Mouse (Mus musculus) kidney, embryonic 16.5 days (tissue): ENCODE measurements around the gene Rspo3. TPM values are rescaled to one million over a fixed set of nuclear protein-coding genes. Genes with fewer than 3 reads are reported as not detected.

Experiments
- ATAC-seq: fragments of 200-750 bp; cut with Nextera tagmentation; 2 replicates; pipeline ENCODE4 v1.8.0; 2017; ENCODE audit warnings: moderate TSS enrichment; ENCODE audit not compliant: low FRiP score, low TSS enrichment
- H3K27ac ChIP-seq: fragments of 300-500 bp; sonication (generic); 2 replicates; pipeline ENCODE4 v1.5.1; 2014; ENCODE audit warnings: low read length
- H3K27me3 ChIP-seq: fragments of 300-500 bp; sonication (generic); 2 replicates; pipeline ENCODE4 v1.6.1; 2014; ENCODE audit warnings: low read length, control low read depth, mixed read lengths; ENCODE audit not compliant: insufficient read depth
- H3K36me3 ChIP-seq: fragments of 300-500 bp; sonication (generic); 2 replicates; pipeline ENCODE4 v1.6.1; 2014; ENCODE audit warnings: low read length, control low read depth, mixed read lengths; ENCODE audit not compliant: insufficient read depth
- H3K4me1 ChIP-seq: fragments of 300-500 bp; sonication (generic); 2 replicates; pipeline ENCODE4 v1.6.1; 2014; ENCODE audit warnings: low read length, control low read depth, mixed read lengths; ENCODE audit not compliant: insufficient read depth
- H3K4me2 ChIP-seq: fragments of 300-500 bp; sonication (generic); replicated peaks from 2 replicates; pipeline ENCODE4 v1.6.1; 2014; ENCODE audit warnings: low read depth, low read length
- H3K4me3 ChIP-seq: fragments of 300-500 bp; sonication (generic); 2 replicates; pipeline ENCODE4 v1.5.1; 2014; ENCODE audit warnings: mild to moderate bottlenecking, low read length
- H3K9ac ChIP-seq: fragments of 300-500 bp; sonication (generic); replicated peaks from 2 replicates; pipeline ENCODE4 v1.6.1; 2014; ENCODE audit warnings: low read length
- H3K9me3 ChIP-seq: fragments of 300-500 bp; sonication (generic); 2 replicates; pipeline ENCODE4 v1.6.1; 2016; ENCODE audit warnings: low read length, control low read depth
- WGBS: fragments of 180-500 bp; shearing (Covaris S2); extraction: QIAGEN DNeasy Blood & Tissue Kit; methylation state at CpG from one replicate; pipeline ENCODE4 v1.1.7; 2014; 5-methylcytosine and 5-hydroxymethylcytosine counted together
- polyA plus RNA-seq: library from polyadenylated mRNA; unstranded; fragments of >200 nt; fragmentation: Nextera tagmentation; extraction: Ambion mirVana; gene quantifications from 2 replicates; pipeline ENCODE4 v1.2.1, GENCODE M21; 2015

Rspo3 gene
- polyA plus RNA-seq, 1 experiment from 2014 or later: 7.3 TPM

DNA sequence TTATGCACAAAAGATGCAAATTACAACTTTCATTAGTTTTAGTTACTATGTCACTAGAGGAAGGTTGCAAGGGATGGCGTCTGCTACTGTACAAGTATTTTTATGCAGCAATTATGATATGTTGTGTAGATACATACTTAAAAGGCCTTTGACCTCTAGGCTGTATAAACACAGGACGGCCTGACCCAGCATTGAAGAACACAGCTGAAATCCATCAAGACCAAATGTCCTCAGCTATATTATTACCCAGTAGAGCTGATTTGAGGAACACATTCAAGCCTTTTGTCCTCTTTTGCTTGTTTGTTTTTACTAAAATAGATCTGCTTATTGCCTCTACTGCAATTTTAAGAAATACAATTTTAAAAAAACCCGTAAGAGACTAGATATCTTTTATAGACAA, 75.6 kb downstream of the Rspo3 start:
- Histone ChIP-seq H3K4me2 (no peak overlapping the region), H3K4me1 (no peaks in the 10 kb centered on the region), H3K4me3 (no peak overlapping the region), H3K27ac (no peak overlapping the region), H3K9ac (no peak overlapping the region), H3K9me3 (no peaks in the 10 kb centered on the region), H3K36me3 (no peaks in the 10 kb centered on the region), H3K27me3 (no peaks in the 10 kb centered on the region)
- WGBS: 57% methylated on average over 3 of the region's 3 CpGs
- 0 out of 2 replicates have a peak, but pooled peaks have one; percentile 70 for ATAC-seq

DNA sequence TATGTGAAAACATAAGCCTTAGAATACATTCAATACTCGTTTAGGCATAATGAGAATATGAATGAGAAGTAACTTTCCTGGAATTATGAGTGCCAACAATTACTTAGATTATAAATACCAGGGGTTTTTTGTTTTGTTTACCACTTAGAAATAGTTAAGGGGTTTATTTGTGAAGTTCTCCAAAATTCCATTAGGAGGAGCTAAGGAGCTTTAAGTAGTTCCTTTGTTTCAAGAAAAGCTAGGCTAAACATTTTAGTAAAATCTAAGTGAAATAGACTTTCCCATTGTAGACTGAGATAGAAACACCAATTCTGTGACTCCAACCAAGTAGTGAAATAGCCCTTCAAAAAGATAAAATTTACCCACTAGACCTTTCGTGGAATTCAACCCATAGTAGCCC, 76.0 kb downstream of the Rspo3 start:
- no peak overlapping the region for H3K9ac ChIP-seq
- H3K4me1 ChIP-seq: no peaks in the 10 kb centered on the region
- 69% methylated on average over 2 of the region's 2 CpGs for WGBS
- no peak for ATAC-seq
- H3K27me3 ChIP-seq: no peaks in the 10 kb centered on the region
- no peaks in the 10 kb centered on the region for H3K36me3 ChIP-seq
- H3K27ac ChIP-seq: no peak overlapping the region
- no peak overlapping the region for H3K4me3 ChIP-seq
- no peak overlapping the region for H3K4me2 ChIP-seq
- H3K9me3 ChIP-seq: no peaks in the 10 kb centered on the region

DNA sequence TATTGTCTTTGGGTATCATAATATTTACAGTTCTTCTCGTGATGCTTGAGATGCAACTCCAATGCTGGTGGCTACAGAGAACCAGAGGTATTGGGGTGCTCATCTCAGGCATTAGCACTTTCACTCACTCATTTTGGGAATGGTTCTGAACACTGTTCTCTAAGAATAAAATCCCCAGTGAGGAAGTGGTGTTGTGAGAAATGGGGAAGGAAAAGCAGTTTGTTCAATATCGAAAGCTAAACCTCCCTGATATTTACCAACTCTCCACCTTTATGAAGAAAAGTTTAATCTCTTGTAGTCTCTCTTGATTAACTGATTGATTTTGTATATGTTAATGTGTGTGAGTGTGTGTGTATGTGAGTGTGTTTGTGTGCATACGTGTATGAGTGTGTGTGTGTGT, 90.6 kb downstream of the Rspo3 start:
- Histone ChIP-seq H3K36me3 (no peaks in the 10 kb centered on the region), H3K9me3 (no peaks in the 10 kb centered on the region), H3K4me2 (no peak overlapping the region), H3K27me3 (no peaks in the 10 kb centered on the region), H3K27ac (no peak overlapping the region), H3K4me3 (no peak overlapping the region), H3K9ac (no peak overlapping the region), H3K4me1 (no peaks in the 10 kb centered on the region)
- no peak for ATAC-seq
- WGBS: 76% methylated on average over 3 of the region's 3 CpGs

DNA sequence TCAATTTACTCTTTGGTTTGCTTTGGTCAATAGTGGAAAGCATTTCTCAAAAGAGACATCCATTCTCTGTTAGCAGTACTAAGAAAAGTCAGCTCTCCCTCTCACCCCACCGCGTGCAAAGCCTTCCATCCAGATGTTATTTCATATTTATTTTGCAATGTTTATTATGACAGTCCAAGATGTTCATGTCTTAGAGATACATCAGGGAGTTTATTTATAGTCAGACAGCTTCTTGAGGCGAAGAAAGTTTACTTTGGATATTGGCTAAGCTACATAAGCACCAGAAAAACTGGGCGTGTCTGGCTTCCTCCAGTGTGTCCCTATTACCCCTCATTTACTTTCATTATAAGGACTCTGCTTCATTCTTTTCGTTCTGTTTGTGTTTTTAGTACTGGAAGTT, 94.4 kb downstream of the Rspo3 start:
- Histone ChIP-seq H3K27me3 (no peaks in the 10 kb centered on the region), H3K9ac (no peak overlapping the region), H3K4me2 (no peak overlapping the region), H3K9me3 (no peaks in the 10 kb centered on the region), H3K4me3 (no peak overlapping the region), H3K36me3 (no peaks in the 10 kb centered on the region), H3K27ac (no peak overlapping the region), H3K4me1 (no peaks in the 10 kb centered on the region)
- WGBS: 84% methylated on average over 5 of the region's 5 CpGs
- ATAC-seq: no peak

DNA sequence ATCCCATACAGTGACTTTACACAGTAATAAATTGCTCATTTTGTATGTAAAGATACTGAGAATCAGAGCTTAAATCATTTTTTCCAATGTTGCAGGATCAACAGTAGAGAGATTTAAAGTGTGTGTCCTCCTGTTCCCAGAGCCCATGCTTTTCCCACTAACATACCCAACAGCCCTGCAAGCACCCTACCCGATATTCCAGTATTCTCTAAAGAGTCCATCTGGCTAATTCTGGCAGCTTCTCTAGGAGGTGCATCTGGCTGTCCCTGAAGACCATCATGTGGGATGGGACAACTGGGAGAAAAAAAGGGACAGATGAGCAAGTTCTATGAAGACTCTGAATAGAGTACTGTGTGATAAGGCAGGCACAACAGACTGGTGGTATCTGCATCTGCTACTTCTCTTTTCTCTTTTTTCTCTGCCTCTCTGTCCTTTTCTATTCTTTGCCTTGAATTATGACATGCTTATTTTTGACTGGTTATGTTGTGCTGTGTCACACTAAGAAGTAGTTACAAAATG, 102.7 kb downstream of the Rspo3 start:
- H3K27ac ChIP-seq: no peak overlapping the region
- no peaks in the 10 kb centered on the region for H3K4me1 ChIP-seq
- 89% methylated on average over 1 of the region's 1 CpGs for WGBS
- no peak overlapping the region for H3K4me3 ChIP-seq
- H3K36me3 ChIP-seq: no peaks in the 10 kb centered on the region
- H3K9ac ChIP-seq: no peak overlapping the region
- H3K27me3 ChIP-seq: no peaks in the 10 kb centered on the region
- no peak overlapping the region for H3K4me2 ChIP-seq
- no peak for ATAC-seq
- H3K9me3 ChIP-seq: no peaks in the 10 kb centered on the region

DNA sequence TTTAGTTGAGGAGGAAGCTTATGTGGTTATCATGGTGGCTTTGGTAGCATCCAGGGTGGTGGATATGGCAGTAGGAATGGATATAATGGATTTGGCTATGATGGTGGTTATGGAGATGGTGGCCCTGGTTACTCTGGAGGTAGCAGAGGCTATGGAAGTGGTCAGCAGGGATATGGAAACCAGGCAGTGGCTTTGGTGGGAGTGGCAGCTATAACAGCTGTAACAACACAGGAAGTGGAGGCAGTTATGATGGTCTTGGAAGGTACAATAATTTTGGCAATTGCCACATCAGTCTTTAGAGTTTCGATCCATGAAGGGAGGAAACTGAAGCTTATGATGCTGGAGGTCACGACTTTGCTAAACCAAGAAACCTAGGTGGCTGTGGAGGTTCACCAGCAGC, 109.0 kb downstream of the Rspo3 start:
- H3K4me3 ChIP-seq: no peak overlapping the region
- ATAC-seq: no peak
- no peaks in the 10 kb centered on the region for H3K36me3 ChIP-seq
- no peak overlapping the region for H3K4me2 ChIP-seq
- H3K27ac ChIP-seq: no peak overlapping the region
- no peaks in the 10 kb centered on the region for H3K27me3 ChIP-seq
- 73% methylated on average over 2 of the region's 2 CpGs for WGBS
- no peaks in the 10 kb centered on the region for H3K9me3 ChIP-seq
- H3K4me1 ChIP-seq: no peaks in the 10 kb centered on the region
- no peak overlapping the region for H3K9ac ChIP-seq

DNA sequence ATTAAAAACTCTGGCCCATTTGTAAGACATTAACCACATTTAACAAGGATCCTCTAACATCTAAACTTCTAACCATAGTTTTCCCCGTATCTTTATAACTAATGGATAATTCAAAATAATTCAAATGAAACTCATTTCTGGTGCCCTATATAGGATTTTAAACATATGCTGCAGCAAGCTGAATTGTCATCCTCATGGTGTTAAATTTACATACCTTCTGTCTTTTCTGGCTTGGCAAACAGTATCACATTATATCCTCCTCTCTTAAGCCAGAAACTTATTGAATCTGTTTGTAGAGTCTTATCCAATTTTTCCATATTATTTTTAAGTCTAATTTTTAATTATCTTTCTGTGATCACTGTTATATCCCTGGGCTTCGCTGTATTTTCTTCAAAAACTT, 111.1 kb downstream of the Rspo3 start:
- H3K9me3 ChIP-seq: no peaks in the 10 kb centered on the region
- H3K27ac ChIP-seq: no peak overlapping the region
- WGBS: 88% methylated on average over 2 of the region's 2 CpGs
- H3K9ac ChIP-seq: no peak overlapping the region
- no peaks in the 10 kb centered on the region for H3K4me1 ChIP-seq
- no peak overlapping the region for H3K4me2 ChIP-seq
- H3K27me3 ChIP-seq: no peaks in the 10 kb centered on the region
- H3K4me3 ChIP-seq: no peak overlapping the region
- no peak for ATAC-seq
- no peaks in the 10 kb centered on the region for H3K36me3 ChIP-seq

DNA sequence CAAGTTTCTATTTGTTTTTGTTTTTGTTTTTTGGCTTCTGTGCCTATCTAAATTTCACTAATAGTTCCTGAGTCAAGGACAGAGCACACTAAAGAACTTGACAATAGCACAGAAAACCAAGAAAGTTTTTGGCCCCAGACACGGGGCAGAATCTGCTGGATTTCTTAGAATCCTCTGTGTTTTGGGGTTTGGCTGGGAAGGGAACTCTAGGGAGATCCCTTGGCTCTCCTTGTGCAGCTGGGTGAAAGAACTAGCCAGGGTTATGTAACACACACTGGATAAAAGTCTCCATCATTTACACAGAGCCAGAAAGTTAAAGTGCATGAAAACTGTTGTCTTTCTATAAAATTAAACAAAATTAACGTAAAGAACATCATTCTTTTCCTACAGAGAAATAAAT, 121.3 kb downstream of the Rspo3 start:
- Histone ChIP-seq H3K36me3 (no peaks in the 10 kb centered on the region), H3K9me3 (no peaks in the 10 kb centered on the region), H3K4me1 (no peaks in the 10 kb centered on the region), H3K27me3 (no peaks in the 10 kb centered on the region), H3K4me2 (no peak overlapping the region), H3K4me3 (no peak overlapping the region), H3K9ac (no peak overlapping the region), H3K27ac (no peak overlapping the region)
- WGBS: 81% methylated on average over 2 of the region's 2 CpGs
- no peak for ATAC-seq

DNA sequence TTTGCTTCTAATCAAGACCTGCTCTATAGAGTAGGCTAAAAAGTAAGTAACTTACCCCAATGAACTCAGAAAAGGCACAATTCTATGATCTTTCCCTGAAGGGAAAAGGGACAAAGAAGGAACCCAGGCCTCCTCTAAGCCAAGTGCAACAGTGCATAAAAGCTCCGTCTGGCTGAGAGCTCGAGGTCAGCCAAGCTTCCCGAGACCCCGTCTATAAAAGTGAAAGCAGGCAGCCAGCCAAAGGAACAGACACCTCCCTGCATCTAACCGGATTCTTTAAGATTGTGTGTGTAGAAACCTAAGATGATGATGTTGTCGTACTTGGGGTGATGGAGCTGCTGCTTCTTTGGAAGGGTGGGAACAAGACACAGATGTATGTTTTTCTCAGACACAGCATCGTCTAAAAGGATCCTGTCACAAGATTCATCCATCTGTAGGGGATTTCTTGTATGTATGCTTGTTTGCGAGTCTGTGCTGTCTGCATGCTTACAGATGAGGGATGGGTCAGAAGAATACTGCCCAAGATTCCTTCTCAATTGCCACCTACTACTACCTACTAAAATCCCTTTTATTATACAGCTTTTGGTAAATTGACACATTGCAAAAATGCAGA, 132.9 kb downstream of the Rspo3 start:
- H3K4me2 ChIP-seq: peak overlapping the region; percentile 22; the same call in 1 of the 2 replicates
- no peak overlapping the region for H3K9ac ChIP-seq
- H3K36me3 ChIP-seq: no peaks in the 10 kb centered on the region
- H3K9me3 ChIP-seq: no peaks in the 10 kb centered on the region
- no peaks in the 10 kb centered on the region for H3K27me3 ChIP-seq
- WGBS: 17% methylated on average over 8 of the region's 8 CpGs
- no peak overlapping the region for H3K4me3 ChIP-seq
- peak; percentile 82 for ATAC-seq
- H3K4me1 ChIP-seq: 0 out of 2 replicates have a peak, but pooled peaks cover 3% of the 10 kb centered on the region
- H3K27ac ChIP-seq: no peak overlapping the region
